Mouse (Mus musculus): ENCODE data around the gene Tm7sf2. TPM values are rescaled to one million over a fixed set of nuclear protein-coding genes. Genes with fewer than 3 reads are reported as not detected.
A peak's percentile ranks its signal among the peaks of the same experiment; 100 is the strongest.

Gene Tm7sf2
- polyA plus RNA-seq, 1 experiment from 2014 or later = 13.4 TPM

DNA sequence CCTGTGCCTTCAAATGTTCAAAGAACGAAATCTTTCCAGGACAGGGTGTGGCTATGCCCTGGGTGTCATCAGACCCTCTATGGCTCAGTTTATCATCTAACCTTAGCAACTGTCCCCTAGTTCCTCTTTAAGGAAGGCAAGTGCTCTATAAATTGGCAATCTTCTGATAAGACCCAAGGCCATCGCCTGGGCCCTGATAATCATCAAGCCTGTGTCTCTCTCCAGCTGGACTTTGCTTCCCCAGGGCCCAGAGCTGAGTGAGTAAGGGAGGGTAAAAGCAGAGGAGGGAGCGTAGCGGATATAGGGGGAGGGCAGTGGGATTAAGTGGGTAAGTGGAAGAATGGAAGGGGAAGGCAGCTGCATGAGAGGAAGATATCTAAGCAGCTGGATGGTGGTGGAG is 36.3 kb upstream of the Tm7sf2 start:
- peak overlapping the region; percentile 31; the same call in 1 of the 2 replicates for H3K27ac ChIP-seq (ENCODE audit: low read depth, low read length)
- no peak for TF ChIP-seq CTCF (IDR thresholded peaks at IDR 0.05; ENCODE audit: low read depth)
- no peak overlapping the region for H3K4me3 ChIP-seq (ENCODE audit: low read depth, low read length)
- H3K4me2 ChIP-seq (replicated peaks; ENCODE audit: low read depth) = peak overlapping the region; percentile 63; the same call in 1 of the 2 replicates
- H3K9me3 ChIP-seq (ENCODE audit: control insufficient read depth) = no peaks in the 10 kb centered on the region
- peaks cover 5% of the 10 kb centered on the region; the same call in 1 of the 2 replicates for H3K36me3 ChIP-seq (ENCODE audit: control insufficient read depth, insufficient read depth)
- H3K4me1 ChIP-seq (replicated peaks; ENCODE audit: control insufficient read depth, insufficient read depth, low read length) = 0 out of 2 replicates have a peak, but pooled peaks cover 5% of the 10 kb centered on the region
- H3K9ac ChIP-seq (ENCODE audit: low read depth, low read length) = no peak overlapping the region
- ATAC-seq = peak; percentile 41
- H3K27me3 ChIP-seq (replicated peaks; ENCODE audit: control insufficient read depth, insufficient read depth, low read length) = no peaks in the 10 kb centered on the region
- 34% methylated on average over 4 of the region's 4 CpGs for WGBS

DNA sequence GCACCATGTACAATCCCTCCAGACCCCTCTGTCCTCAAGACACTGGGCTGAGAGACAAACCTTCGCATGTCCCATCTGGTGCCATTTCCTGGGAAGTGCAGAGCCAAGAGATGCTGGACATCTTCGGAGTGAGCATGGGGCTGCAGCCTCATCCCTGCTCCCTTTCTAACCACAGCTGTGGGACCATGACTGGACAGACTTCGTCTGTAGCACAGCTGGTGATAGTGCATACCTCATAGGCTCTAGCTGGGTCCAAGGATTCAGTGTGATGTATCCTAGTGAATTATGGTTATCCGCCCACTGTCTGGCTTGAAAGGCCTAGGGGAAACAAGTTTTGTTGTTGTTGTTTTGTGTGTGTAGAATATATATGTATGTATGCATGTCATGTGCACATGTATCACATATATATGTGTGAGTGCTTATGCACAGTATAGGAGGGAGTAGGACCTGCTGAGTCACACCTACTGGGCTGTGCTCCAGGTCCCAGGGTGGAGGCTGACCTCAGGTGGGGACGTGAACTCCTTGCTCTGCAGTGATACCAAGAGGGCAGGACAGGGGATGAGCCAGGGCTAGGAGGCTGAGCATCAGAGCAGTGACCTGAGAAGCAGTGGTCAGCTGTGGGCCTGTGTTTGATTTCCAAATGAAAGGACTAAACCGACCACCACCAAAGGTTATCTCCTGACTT is 34.1 kb upstream of the Tm7sf2 start:
- no peak for TF ChIP-seq CTCF (IDR thresholded peaks at IDR 0.05; ENCODE audit: low read depth)
- Histone ChIP-seq H3K27ac (ENCODE audit: low read depth, low read length) (no peak overlapping the region), H3K4me3 (ENCODE audit: low read depth, low read length) (no peak overlapping the region), H3K9ac (ENCODE audit: low read depth, low read length) (no peak overlapping the region), H3K9me3 (ENCODE audit: control insufficient read depth) (no peaks in the 10 kb centered on the region), H3K4me1 (replicated peaks; ENCODE audit: control insufficient read depth, insufficient read depth, low read length) (0 out of 2 replicates have a peak, but pooled peaks cover 5% of the 10 kb centered on the region), H3K27me3 (replicated peaks; ENCODE audit: control insufficient read depth, insufficient read depth, low read length) (no peaks in the 10 kb centered on the region), H3K36me3 (ENCODE audit: control insufficient read depth, insufficient read depth) (no peaks in the 10 kb centered on the region), H3K4me2 (replicated peaks; ENCODE audit: low read depth) (no peak overlapping the region)
- WGBS = 74% methylated on average over 6 of the region's 6 CpGs
- ATAC-seq = no peak

DNA sequence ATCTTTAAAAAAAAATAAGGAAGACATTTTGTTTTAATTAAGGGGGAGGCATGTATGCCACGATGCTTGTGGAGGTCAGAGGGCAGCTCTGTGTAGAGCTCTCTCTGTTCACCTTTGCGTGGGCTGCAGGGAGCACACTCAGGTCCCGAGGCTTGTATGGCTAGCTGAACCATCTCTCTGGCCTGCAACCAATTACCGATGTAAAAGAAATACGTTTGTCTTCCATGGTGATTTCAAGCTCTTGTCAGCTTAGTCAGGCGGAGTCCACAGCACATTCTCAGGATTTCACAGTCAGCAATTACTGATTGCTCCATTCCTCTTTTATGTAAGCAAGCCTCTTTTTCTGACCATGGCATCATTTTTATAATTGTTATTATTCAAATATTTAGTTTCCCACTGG is 33.0 kb upstream of the Tm7sf2 start:
- Histone ChIP-seq H3K36me3 (ENCODE audit: control insufficient read depth, insufficient read depth) (no peaks in the 10 kb centered on the region), H3K4me1 (replicated peaks; ENCODE audit: control insufficient read depth, insufficient read depth, low read length) (0 out of 2 replicates have a peak, but pooled peaks cover 5% of the 10 kb centered on the region), H3K9me3 (ENCODE audit: control insufficient read depth) (no peaks in the 10 kb centered on the region), H3K27me3 (replicated peaks; ENCODE audit: control insufficient read depth, insufficient read depth, low read length) (no peaks in the 10 kb centered on the region), H3K27ac (ENCODE audit: low read depth, low read length) (no peak overlapping the region), H3K9ac (ENCODE audit: low read depth, low read length) (no peak overlapping the region), H3K4me3 (ENCODE audit: low read depth, low read length) (no peak overlapping the region), H3K4me2 (replicated peaks; ENCODE audit: low read depth) (no peak overlapping the region)
- no peak for TF ChIP-seq CTCF (IDR thresholded peaks at IDR 0.05; ENCODE audit: low read depth)
- no peak for ATAC-seq
- 63% methylated on average over 6 of the region's 6 CpGs for WGBS

GRCm38 (mm10) chr19:6097847-6098246 is 29.7 kb upstream of the Tm7sf2 start:
- no peak overlapping the region for H3K4me3 ChIP-seq (ENCODE audit: low read depth, low read length)
- ATAC-seq = no peak
- no peak overlapping the region for H3K4me2 ChIP-seq (replicated peaks; ENCODE audit: low read depth)
- H3K27me3 ChIP-seq (replicated peaks; ENCODE audit: control insufficient read depth, insufficient read depth, low read length) = no peaks in the 10 kb centered on the region
- no peaks in the 10 kb centered on the region for H3K4me1 ChIP-seq (replicated peaks; ENCODE audit: control insufficient read depth, insufficient read depth, low read length)
- H3K36me3 ChIP-seq (ENCODE audit: control insufficient read depth, insufficient read depth) = peaks cover 12% of the 10 kb centered on the region; the same call in 1 of the 2 replicates
- H3K9me3 ChIP-seq (ENCODE audit: control insufficient read depth) = no peaks in the 10 kb centered on the region
- no peak for TF ChIP-seq CTCF (IDR thresholded peaks at IDR 0.05; ENCODE audit: low read depth)
- no peak overlapping the region for H3K27ac ChIP-seq (ENCODE audit: low read depth, low read length)
- 83% methylated on average over 3 of the region's 3 CpGs for WGBS
- H3K9ac ChIP-seq (ENCODE audit: low read depth, low read length) = no peak overlapping the region

- no peak within 1 kb of the TSS for H3K9ac ChIP-seq (ENCODE audit: low read depth, low read length)
- no peaks in the 10 kb centered on the region for H3K4me1 ChIP-seq (replicated peaks; ENCODE audit: control insufficient read depth, insufficient read depth, low read length)
- peaks cover 22% of the 10 kb centered on the region; the same call in 1 of the 2 replicates for H3K36me3 ChIP-seq (ENCODE audit: control insufficient read depth, insufficient read depth)
- no peak for TF ChIP-seq CTCF (IDR thresholded peaks at IDR 0.05; ENCODE audit: low read depth)
- no peak within 1 kb of the TSS for H3K4me2 ChIP-seq (replicated peaks; ENCODE audit: low read depth)
- no peaks in the 10 kb centered on the region for H3K9me3 ChIP-seq (ENCODE audit: control insufficient read depth)
- WGBS = 84% methylated on average over 7 of the region's 7 CpGs
- no peak within 1 kb of the TSS for H3K4me3 ChIP-seq (ENCODE audit: low read depth, low read length)
- ATAC-seq = no peak
- H3K27me3 ChIP-seq (replicated peaks; ENCODE audit: control insufficient read depth, insufficient read depth, low read length) = no peaks in the 10 kb centered on the region
- H3K27ac ChIP-seq (ENCODE audit: low read depth, low read length) = no peak within 1 kb of the TSS
Measured at GRCm38 (mm10) chr19:6094119-6094518, 25.9 kb upstream of the Tm7sf2 start, which contains the start of gene AC131692.1. Gene AC131692.1, plus strand, starts transcription at chr19:6094419.

DNA sequence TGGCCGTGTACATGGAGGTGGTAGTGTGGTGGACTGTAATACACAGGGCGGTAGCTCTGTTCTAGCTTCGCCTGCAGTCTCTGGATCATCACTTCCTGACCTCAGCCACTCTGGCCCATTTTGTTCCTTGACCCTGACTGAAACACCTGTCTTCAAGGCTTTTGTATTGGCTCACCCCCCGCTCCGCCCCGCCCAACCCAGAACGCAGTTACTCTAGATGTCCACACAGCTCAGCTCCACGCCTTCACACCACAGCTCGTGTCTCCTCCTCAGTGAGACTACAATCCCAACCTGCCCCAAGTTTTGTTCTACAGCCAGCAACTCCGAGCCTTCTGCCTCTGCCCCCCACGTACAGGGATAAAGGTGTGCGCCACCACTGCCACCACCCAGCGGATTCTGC is 20.7 kb upstream of the Tm7sf2 start:
- TF ChIP-seq CTCF (IDR thresholded peaks at IDR 0.05; ENCODE audit: low read depth) = no peak
- Histone ChIP-seq H3K4me3 (ENCODE audit: low read depth, low read length) (no peak overlapping the region), H3K9me3 (ENCODE audit: control insufficient read depth) (no peaks in the 10 kb centered on the region), H3K9ac (ENCODE audit: low read depth, low read length) (no peak overlapping the region), H3K27me3 (replicated peaks; ENCODE audit: control insufficient read depth, insufficient read depth, low read length) (no peaks in the 10 kb centered on the region), H3K36me3 (ENCODE audit: control insufficient read depth, insufficient read depth) (peaks cover 22% of the 10 kb centered on the region), H3K4me1 (replicated peaks; ENCODE audit: control insufficient read depth, insufficient read depth, low read length) (no peaks in the 10 kb centered on the region; the same call in 1 of the 2 replicates), H3K27ac (ENCODE audit: low read depth, low read length) (no peak overlapping the region), H3K4me2 (replicated peaks; ENCODE audit: low read depth) (no peak overlapping the region)
- no peak for ATAC-seq
- 84% methylated on average over 13 of the region's 13 CpGs for WGBS

Measured in intestine, postnatal 0 days (tissue).